Mouse (Mus musculus) embryo, embryonic 11 days (tissue): ENCODE data around the gene Fam205c.
"Not testable (repeated sequence)": the region's sequence is repeated elsewhere in the genome, so short reads cannot be mapped to it uniquely, and the experiment has no call there.

Experiments used
- DNase-seq: peaks from one replicate; pipeline ENCODE4 v3.0.0-alpha.2; 2015

The Fam205c gene

DNA sequence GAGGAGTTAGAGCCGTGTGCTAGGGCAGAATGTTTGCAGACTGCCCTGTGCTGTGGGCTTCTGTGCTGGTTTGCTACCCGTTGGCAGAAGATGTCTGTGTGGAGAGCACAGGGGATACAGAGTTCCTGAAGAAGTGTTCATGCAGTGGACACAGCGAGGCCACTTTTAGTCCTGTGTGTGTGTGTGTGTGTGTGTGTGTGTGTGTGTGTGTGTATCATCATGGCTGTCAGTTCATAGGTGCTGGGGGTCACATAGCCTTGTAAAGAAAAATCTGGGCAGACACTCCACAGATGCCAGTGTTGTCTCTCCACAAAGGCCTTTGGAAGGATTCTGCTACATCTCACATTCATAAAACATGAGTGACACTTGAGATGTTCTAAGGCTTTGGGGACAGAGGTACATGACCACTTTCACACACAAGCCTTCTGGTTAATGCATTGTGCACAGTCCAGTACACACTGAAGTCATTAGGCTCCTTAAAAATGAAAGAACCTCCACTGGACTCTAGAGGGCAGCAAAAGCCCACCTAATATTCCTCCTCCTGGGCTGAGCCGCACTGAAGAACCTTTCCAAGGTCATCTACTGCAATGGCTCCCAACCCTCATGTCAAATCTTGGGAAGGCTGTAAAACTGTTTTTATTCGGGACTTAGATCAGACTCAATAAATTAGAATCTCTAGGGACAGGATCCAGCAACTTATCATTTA lies 2.7 kb upstream of the Fam205c start:
- DNase-seq = peak; percentile 82

DNA sequence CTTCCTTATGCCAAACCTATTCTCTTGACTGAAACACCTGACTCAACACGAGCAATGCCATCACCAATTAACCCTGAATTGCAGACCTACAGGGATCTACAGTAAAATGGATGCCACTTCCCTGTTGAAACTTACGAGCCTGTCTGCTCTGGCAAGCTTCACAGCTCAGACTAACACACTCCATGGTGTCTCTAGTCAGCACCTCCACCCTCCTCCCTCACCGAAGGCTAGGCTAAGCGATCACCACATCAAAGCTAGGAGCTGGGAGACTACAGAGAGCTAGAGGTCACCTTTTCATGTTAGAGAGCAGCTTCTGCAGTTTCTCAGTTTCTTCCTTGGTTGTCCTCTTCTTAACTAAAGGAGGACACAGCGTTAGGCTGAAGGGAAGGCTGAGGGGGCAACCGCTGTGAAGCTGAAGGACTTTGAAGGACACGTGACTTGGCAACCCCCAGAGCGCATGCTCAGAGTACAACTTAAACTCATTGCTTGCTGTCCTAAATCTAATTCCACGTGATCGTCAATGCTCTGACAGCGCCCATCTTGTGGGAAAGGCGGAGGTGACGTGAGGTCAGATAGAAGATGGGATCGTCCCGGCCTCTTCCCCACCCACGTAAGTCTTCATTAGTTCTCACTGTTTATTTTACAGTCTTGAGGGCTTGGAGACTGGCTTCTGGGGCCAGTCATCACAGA lies 1.1 kb downstream of the Fam205c start:
- no peak for DNase-seq

DNA sequence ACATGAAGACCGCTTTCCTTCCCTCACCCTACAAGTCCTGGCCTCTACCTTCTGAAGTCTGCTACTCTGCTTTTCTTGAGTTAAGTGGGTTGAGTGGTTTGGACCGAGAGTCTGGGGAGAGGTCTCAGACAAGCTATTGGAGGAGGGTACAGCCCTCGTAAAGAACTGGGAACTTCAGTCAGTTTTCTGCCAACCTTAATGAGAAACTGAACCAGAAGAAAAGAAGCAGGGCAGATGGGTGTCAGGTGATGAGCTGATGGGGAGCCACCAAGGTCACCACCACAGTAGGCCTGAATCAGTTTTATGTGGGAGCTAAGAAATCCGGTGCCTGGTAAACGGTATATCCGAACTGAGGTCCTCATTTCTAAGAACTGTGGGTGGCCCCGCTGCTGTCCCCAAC lies 1.9 kb downstream of the Fam205c start:
- DNase-seq = no peak

DNA sequence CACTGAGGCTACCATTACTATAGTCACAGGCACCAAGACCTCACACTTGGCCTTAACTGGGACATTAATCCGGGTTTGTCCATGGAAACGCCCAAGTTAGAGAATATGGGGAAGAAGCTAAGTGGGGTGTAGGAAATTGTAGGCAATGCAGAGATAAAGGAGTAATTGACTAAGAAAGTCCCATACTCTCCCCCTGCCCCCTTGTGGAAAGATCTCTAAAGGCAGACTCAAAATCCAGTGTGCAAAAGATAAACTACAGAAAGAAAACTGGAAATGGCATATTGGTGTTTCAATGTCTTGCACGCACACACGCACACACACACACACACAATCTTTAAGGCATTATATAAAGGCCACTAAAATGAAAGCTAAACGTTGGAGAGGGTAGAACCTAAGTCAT lies 3.3 kb downstream of the Fam205c start:
- DNase-seq = no peak

DNA sequence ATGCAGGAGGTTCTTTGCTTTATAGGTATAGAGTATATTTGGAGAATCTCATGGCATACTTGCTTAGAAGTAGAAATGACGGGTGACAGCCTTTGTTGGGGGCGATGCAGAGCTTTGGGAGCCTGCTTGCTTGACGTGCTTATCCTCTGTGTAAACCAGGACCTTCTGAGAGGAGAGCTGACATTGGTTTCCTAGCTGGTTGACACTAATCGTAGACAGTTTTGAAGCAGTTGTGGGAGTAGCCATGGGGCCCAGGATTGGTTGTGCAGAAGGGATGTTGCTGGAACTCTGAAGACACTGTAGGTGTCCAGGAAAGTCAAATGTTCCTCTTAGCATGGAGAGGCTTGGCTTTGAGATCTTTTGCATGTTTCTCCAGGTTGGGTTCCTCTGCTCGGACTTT lies 5.8 kb downstream of the Fam205c start:
- DNase-seq = no peak

DNA sequence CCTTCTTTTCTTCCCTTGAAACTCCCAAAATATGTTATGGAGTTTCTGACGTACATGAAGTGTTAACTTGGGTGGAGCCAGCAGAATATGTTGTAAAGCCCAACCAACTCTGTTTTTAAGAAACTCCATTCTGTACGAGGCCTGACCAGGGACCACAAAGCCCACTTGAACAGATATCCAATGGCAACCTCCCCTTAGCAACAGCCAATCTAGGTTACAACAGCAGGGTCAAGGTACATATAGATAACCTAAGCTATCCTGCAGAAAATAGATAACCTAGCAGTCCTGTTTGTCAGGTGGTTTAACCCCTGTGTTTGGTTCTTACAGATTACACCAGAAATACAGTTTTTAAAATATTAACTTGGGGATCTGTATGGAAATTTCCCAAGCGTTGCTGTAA lies 6.6 kb downstream of the Fam205c start:
- DNase-seq = no peak

DNA sequence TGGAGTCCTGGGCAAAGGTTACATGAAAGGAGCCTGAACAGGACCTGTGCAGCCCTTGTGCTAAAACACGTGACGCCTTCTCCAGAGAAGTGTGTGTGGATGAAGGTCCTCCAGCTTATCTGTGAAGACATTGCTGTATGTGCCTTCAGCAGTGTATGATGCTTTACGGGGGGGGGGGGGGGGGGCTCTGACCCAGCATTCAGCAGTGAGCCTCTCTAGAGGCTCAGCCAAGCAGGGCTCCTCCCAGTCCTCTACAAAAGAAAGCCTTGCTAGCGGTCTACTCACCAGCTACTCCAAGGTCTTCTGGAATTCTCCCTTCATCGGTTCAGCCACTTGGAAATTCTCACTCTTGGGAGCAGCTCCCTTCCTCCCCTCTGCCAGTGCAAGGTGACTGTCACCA lies 10.5 kb downstream of the Fam205c start:
- DNase-seq = not testable (repeated sequence)

DNA sequence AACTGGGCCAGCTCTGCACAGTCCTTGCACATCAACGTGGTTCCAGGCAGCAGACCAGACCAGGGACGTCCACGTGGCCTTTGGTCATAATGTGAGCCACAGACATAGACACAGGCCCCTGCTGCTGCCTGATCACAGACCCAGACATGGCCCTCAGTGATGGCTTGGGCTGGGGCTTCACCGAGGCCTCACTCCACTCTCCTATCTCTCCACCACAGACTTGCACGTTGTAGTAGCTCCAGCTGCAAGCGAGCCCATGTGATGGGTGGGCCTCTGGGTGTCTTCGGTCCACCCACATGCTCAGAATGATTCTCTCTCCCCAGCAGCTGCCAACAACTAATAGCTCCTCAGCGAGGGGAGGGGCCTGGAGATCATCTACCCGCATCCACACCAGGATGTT lies 13.6 kb downstream of the Fam205c start:
- DNase-seq = not testable (repeated sequence)

DNA sequence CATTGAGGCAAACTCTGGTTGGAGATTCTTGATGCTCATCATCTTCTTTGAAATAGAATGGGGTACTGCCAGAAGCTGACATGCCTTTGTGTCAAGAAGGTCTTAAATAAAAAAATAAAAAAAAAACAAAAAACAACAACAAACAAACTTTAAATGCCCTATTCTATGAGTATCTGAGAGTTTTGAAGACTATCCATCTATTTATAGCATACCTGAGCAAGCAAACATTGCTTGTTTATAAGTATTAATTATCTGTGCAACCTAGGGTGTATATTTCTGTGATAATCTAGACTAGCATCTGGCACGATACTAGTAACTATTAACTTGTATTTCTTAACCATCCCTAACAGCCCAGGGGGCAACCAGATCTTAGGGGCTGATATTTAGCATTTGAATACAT lies 17.4 kb downstream of the Fam205c start, which contains the start of gene Gm12394:
TSS of gene Gm12394 (minus strand) at position 101 of the 400 bp plus-strand sequence.
- not testable (repeated sequence) for DNase-seq

DNA sequence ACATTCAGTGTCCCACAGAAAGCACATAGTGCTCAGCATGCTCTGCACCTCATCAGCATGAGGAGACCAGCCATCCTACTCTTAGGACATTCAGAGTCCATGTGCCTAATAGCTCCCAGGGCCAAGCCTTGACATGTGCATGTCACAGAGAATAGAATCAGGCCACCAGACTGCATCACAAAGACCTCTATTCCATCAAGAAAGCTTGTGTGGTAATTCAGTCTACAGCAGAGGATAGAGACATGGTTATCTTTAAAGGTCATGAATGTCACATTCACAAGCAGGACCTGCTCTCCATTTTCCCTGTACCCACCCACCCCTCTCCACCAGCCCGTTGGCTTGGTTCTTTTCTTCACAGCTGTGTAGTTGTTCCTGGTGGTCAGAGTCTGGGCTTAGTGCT lies 20.2 kb downstream of the Fam205c start, which contains the start of gene Fam205a1:
TSS of gene Fam205a1 (minus strand) at position 101 of the 400 bp plus-strand sequence.
- DNase-seq = not testable (repeated sequence)
